Mouse (Mus musculus): Measurements from ENCODE around the gene Zfp583. TPM values are rescaled to one million over a fixed set of nuclear protein-coding genes. Genes with fewer than 3 reads are reported as not detected.
A peak's percentile ranks its signal among the peaks of the same experiment; 100 is the strongest.

The Zfp583 gene
- polyA plus RNA-seq, 1 experiment = 0.82 TPM

GRCm38 (mm10) chr7:6277906-6278305 is 53.2 kb downstream of the Zfp583 start:
- H3K4me1 ChIP-seq (replicated peaks; ENCODE audit: control insufficient read depth, insufficient read depth, low read length) = no peaks in the 10 kb centered on the region
- H3K36me3 ChIP-seq (ENCODE audit: control insufficient read depth, insufficient read depth, low read length) = no peaks in the 10 kb centered on the region
- H3K4me3 ChIP-seq (ENCODE audit: control insufficient read depth, insufficient read depth, low read length) = no peak overlapping the region
- TF ChIP-seq CTCF (IDR thresholded peaks at IDR 0.05; ENCODE audit: borderline replicate concordance, control insufficient read depth, extremely low read depth, insufficient read depth, low read length, poor library complexity) = no peak
- no peak for TF ChIP-seq POLR2A (IDR thresholded peaks at IDR 0.05; ENCODE audit: control insufficient read depth, extremely low read depth, insufficient read depth, low read length, poor library complexity)
- no peak for DNase-seq
- WGBS = 64% methylated on average over 3 of the region's 3 CpGs
- H3K27me3 ChIP-seq (ENCODE audit: control insufficient read depth, insufficient read depth, low read length) = no peaks in the 10 kb centered on the region
- no peak overlapping the region for H3K27ac ChIP-seq (ENCODE audit: control insufficient read depth, insufficient read depth, low read length)

GRCm38 (mm10) chr7:6265695-6266094 is 65.4 kb downstream of the Zfp583 start:
- WGBS = 72% methylated on average over 8 of the region's 8 CpGs

More at GRCm38 (mm10) chr7:6265695-6266094, 65.4 kb downstream of the Zfp583 start:
- Histone ChIP-seq H3K27me3 (ENCODE audit: control insufficient read depth, insufficient read depth, low read length) (no peaks in the 10 kb centered on the region), H3K4me3 (ENCODE audit: control insufficient read depth, insufficient read depth, low read length) (no peak overlapping the region), H3K27ac (ENCODE audit: control insufficient read depth, insufficient read depth, low read length) (no peak overlapping the region), H3K4me1 (replicated peaks; ENCODE audit: control insufficient read depth, insufficient read depth, low read length) (no peaks in the 10 kb centered on the region), H3K36me3 (ENCODE audit: control insufficient read depth, insufficient read depth, low read length) (no peaks in the 10 kb centered on the region)
- peak; percentile 54 for DNase-seq
- TF ChIP-seq POLR2A (IDR thresholded peaks at IDR 0.05; ENCODE audit: control insufficient read depth, extremely low read depth, insufficient read depth, low read length, poor library complexity) (no peak), CTCF (IDR thresholded peaks at IDR 0.05; ENCODE audit: borderline replicate concordance, control insufficient read depth, extremely low read depth, insufficient read depth, low read length, poor library complexity) (peak; percentile 58; the same call in 1 of the 2 replicates)

Other genes with a start within 250 kb of the Zfp583 start
- 58.2 and 62.9 TPM in 2 replicates for gene Zfp787, start 175.3 kb downstream of the Zfp583 start, polyA plus RNA-seq (2012; rRNA removed)
- 73.1 and 78.6 TPM in 2 replicates for gene Zfp444, start 159.1 kb downstream of the Zfp583 start, polyA plus RNA-seq (2012; rRNA removed)
- gene Galp, start 134.2 kb downstream of the Zfp583 start, polyA plus RNA-seq (2012; rRNA removed) = 0.32 TPM in 1 of 2 replicates, not detected in the other
- gene Zscan5b, start 109.0 kb downstream of the Zfp583 start, polyA plus RNA-seq (2012; rRNA removed) = not detected in 2 replicates
- gene Epp13, start 78.6 kb downstream of the Zfp583 start, polyA plus RNA-seq (2012; rRNA removed) = not detected in 2 replicates
- 2.4 and 2.9 TPM in 2 replicates for gene Zfp667, start 44.7 kb downstream of the Zfp583 start, polyA plus RNA-seq (2012; rRNA removed)
- 0.18 and 0.22 TPM in 2 replicates for gene Gm3854, start 12.5 kb upstream of the Zfp583 start, polyA plus RNA-seq (2012; rRNA removed)
- 0.50 and 0.53 TPM in 2 replicates for gene Zfp78, start 32.0 kb upstream of the Zfp583 start, polyA plus RNA-seq (2012; rRNA removed)
- gene Zfp28, start 52.0 kb upstream of the Zfp583 start, polyA plus RNA-seq (2012; rRNA removed) = 1.4 and 2.4 TPM in 2 replicates
- not detected in 2 replicates for gene Smim17, start 67.4 kb upstream of the Zfp583 start, polyA plus RNA-seq (2012; rRNA removed)
- 0.04 TPM in 1 of 2 replicates, not detected in the other for gene Gm20715, start 79.0 kb upstream of the Zfp583 start, polyA plus RNA-seq (2012; rRNA removed)
- 0.09 and 0.13 TPM in 2 replicates for gene Olfr1344, start 107.4 kb upstream of the Zfp583 start, polyA plus RNA-seq (2012; rRNA removed)
- gene Olfr1336, start 124.9 kb upstream of the Zfp583 start, polyA plus RNA-seq (2012; rRNA removed) = not detected in 2 replicates
- not detected in 2 replicates for gene Olfr1346, start 135.8 kb upstream of the Zfp583 start, polyA plus RNA-seq (2012; rRNA removed)
- gene Olfr5, start 155.7 kb upstream of the Zfp583 start, polyA plus RNA-seq (2012; rRNA removed) = not detected in 2 replicates
- gene Olfr1347, start 168.5 kb upstream of the Zfp583 start, polyA plus RNA-seq (2012; rRNA removed) = not detected in 2 replicates
- gene Olfr1348, start 177.5 kb upstream of the Zfp583 start, polyA plus RNA-seq (2012; rRNA removed) = not detected in 2 replicates
- gene Olfr1349, start 191.7 kb upstream of the Zfp583 start, polyA plus RNA-seq (2012; rRNA removed) = 0.27 and 0.28 TPM in 2 replicates
- not detected in 2 replicates for gene Olfr1350, start 233.6 kb upstream of the Zfp583 start, polyA plus RNA-seq (2012; rRNA removed)

All from thymus, adult 2 months (tissue).